9 mouse cellular contexts compared by ENCODE assay signal in genomic region chr1:184734991-184735920, GRCm38 (mm10). TPM values are rescaled to one million over a fixed set of nuclear protein-coding genes. Genes with fewer than 3 reads are reported as not detected.
DNase-seq lines count a peak whose midpoint lies in the region; ATAC-seq and TF ChIP-seq lines count a peak whose summit lies in the region.
"Had no signal": no experiment of that assay in that cellular context is flagged by ENCODE, and none has a peak within 500 bp of the region (broad histone marks: within the 10 kb centered on the region; RNA-seq: fewer than 3 reads in every experiment).

No protein-coding gene starts in this region.

- H3K36me3 ChIP-seq in heart, embryonic 12.5 days, result no peaks in the 10 kb centered on the region
- H3K36me3 ChIP-seq in liver, embryonic 15.5 days (replicated peaks), result no peaks in the 10 kb centered on the region
- no peaks in the 10 kb centered on the region for H3K36me3 ChIP-seq in midbrain, postnatal 0 days (ENCODE audit: insufficient read depth, low read length)
- H3K36me3 ChIP-seq: midbrain, embryonic 12.5 days had no signal

- H3K4me2 ChIP-seq in heart, embryonic 12.5 days, result peak overlapping the region; percentile 91; the same call in 1 of the 2 replicates
- peak overlapping the region; percentile 89 for H3K4me2 ChIP-seq in liver, embryonic 15.5 days
- H3K4me2 ChIP-seq in midbrain, postnatal 0 days (ENCODE audit: low read depth, low read length, poor library complexity, severe bottlenecking), result no peak overlapping the region
- H3K4me2 ChIP-seq: midbrain, embryonic 12.5 days had no signal

- no peak for TF ChIP-seq CTCF in left cerebral cortex, adult 2 months (IDR thresholded peaks at IDR 0.05)
- TF ChIP-seq CTCF in midbrain, postnatal 0 days (IDR thresholded peaks at IDR 0.05), result no peak

- intact Hi-C loops in left cerebral cortex, adult 2 months (cut with DNase I), result no loop called here

- WGBS in heart, embryonic 12.5 days, result 3% methylated on average over 25 of the region's 25 CpGs
- 4% methylated on average over 25 of the region's 25 CpGs for WGBS in liver, embryonic 15.5 days (ENCODE audit: insufficient replicate concordance)
- WGBS in midbrain, postnatal 0 days, result 4% methylated on average over 25 of the region's 25 CpGs

- H3K9me3 ChIP-seq in heart, embryonic 12.5 days (replicated peaks), result no peaks in the 10 kb centered on the region
- H3K9me3 ChIP-seq in liver, embryonic 15.5 days (replicated peaks), result no peaks in the 10 kb centered on the region
- H3K9me3 ChIP-seq in midbrain, postnatal 0 days (ENCODE audit: low read length), result no peaks in the 10 kb centered on the region
- H3K9me3 ChIP-seq: midbrain, embryonic 12.5 days had no signal

- ATAC-seq in heart, embryonic 12.5 days (ENCODE audit: insufficient number of reproducible peaks, low FRiP score), result no peak
- ATAC-seq in liver, embryonic 15.5 days (ENCODE audit: insufficient read depth), result no peak
- ATAC-seq in midbrain, postnatal 0 days (ENCODE audit: low FRiP score), result no peak

- H3K4me3 ChIP-seq in heart, embryonic 12.5 days, result no peak overlapping the region
- no peak overlapping the region; the same call in 1 of the 2 replicates for H3K4me3 ChIP-seq in liver, embryonic 15.5 days (replicated peaks)
- no peak overlapping the region for H3K4me3 ChIP-seq in left cerebral cortex, adult 2 months
- H3K4me3 ChIP-seq in midbrain, postnatal 0 days (ENCODE audit: low read depth, low read length), result no peak overlapping the region
- H3K4me3 ChIP-seq: midbrain, embryonic 12.5 days had no signal

- H3K27me3 ChIP-seq in heart, embryonic 12.5 days (replicated peaks), result peaks cover 56% of the 10 kb centered on the region
- peaks cover 99% of the 10 kb centered on the region for H3K27me3 ChIP-seq in liver, embryonic 15.5 days
- peaks cover 58% of the 10 kb centered on the region for H3K27me3 ChIP-seq in midbrain, postnatal 0 days (ENCODE audit: insufficient read depth, low read length)

- H3K27ac ChIP-seq in heart, embryonic 12.5 days (ENCODE audit: poor library complexity, severe bottlenecking), result no peak overlapping the region; the same call in 1 of the 2 replicates
- no peak overlapping the region; the same call in 1 of the 2 replicates for H3K27ac ChIP-seq in liver, embryonic 15.5 days (replicated peaks)
- no peak overlapping the region for H3K27ac ChIP-seq in left cerebral cortex, adult 2 months
- no peak overlapping the region for H3K27ac ChIP-seq in midbrain, postnatal 0 days (ENCODE audit: low read depth, low read length)
- H3K27ac ChIP-seq: midbrain, embryonic 12.5 days had no signal

- DNase-seq in retina, embryonic 14.5 days (ENCODE audit: low spot score), result peak; percentile 25
- no peak for DNase-seq in retina, postnatal 1 day
- DNase-seq in cerebellum, postnatal 10 days, result no peak
- no peak for DNase-seq in left cerebral cortex, adult 2 months (ENCODE audit: extremely low spot score in 1 of 2, low spot score in 2 of 2)
- DNase-seq in urinary bladder, postnatal 25 days (ENCODE audit: low spot score), result no peak
- DNase-seq in midbrain, postnatal 0 days (ENCODE audit: low spot score), result no peak

- H3K9ac ChIP-seq in heart, embryonic 12.5 days, result no peak overlapping the region
- no peak overlapping the region for H3K9ac ChIP-seq in liver, embryonic 15.5 days
- no peak overlapping the region for H3K9ac ChIP-seq in midbrain, postnatal 0 days (replicated peaks; ENCODE audit: low read length, poor library complexity, severe bottlenecking)
- H3K9ac ChIP-seq: midbrain, embryonic 12.5 days had no signal

- peaks cover 21% of the 10 kb centered on the region for H3K4me1 ChIP-seq in heart, embryonic 12.5 days (replicated peaks)
- peaks cover 31% of the 10 kb centered on the region for H3K4me1 ChIP-seq in liver, embryonic 15.5 days (replicated peaks)
- no peaks in the 10 kb centered on the region for H3K4me1 ChIP-seq in midbrain, postnatal 0 days (ENCODE audit: insufficient read depth, low read length)

RNA-seq across cellular contexts. Expression of gene Hlx, which starts 2.8 kb away (rescaled TPM):
- 8.7 and 8.8 TPM in 2 replicates for polyA plus RNA-seq in heart, embryonic 12.5 days (2016; fragmentation: Nextera tagmentation; extraction: Ambion mirVana)
- polyA plus RNA-seq in liver, embryonic 15.5 days (2015; fragmentation: Nextera tagmentation; extraction: Ambion mirVana), result 8.1 and 8.4 TPM in 2 replicates
- total RNA-seq in left cerebral cortex, adult 2 months (2021), result under 1 TPM; 0.30 to 0.84 TPM
- 0.71 and 1.5 TPM in 2 replicates for total RNA-seq in midbrain, postnatal 0 days (2014; rRNA removed)
- 1.5 and 1.9 TPM in 2 replicates for polyA plus RNA-seq in midbrain, postnatal 0 days (2015; fragmentation: Nextera tagmentation; extraction: Ambion mirVana)
